ENCODE assay signal across 8 mouse cellular contexts in the genomic region with DNA sequence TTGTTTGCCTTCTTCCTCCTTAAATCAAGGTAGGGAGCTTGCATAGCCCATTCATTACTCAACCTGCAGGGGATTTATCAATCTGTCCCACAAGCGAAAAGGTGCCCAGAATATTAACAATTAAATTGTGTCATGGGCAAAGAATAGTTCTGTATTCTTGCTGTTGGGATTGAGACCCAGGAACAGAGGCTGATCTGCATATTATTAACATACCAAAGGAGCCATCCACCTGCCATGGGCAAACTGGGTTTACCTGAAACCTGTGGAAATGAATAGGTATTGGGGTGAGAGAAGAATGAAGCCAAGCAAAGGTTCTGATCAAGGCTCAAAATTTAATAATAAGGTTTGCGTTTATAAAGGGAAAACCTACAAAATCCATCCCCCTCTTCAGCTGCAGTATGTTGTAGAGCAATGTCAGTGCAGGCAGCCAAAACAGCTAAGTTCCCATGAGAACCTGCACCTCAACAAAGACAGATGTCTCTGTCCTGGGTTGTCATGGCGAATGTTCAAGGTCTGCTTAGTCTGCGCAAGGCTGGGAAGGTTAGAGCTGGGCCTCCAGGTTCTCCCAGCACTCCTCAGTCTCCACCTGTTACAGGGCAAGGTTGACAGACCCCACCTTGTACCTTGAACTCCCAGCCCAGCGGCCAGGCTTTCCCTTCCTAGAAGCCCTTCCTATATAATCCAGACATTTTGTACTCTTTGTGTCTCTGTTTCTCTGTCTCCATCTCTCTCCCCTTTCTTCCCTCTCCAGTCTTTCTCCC. TPM values are rescaled to one million over a fixed set of nuclear protein-coding genes. Genes with fewer than 3 reads are reported as not detected.
DNase-seq lines count a peak whose midpoint lies in the region; ATAC-seq and TF ChIP-seq lines count a peak whose summit lies in the region.
"Not testable (repeated sequence)": the region's sequence is repeated elsewhere in the genome, so short reads cannot be mapped to it uniquely, and the experiment has no call there.

No protein-coding gene starts in this region.

- not testable (repeated sequence) for TF ChIP-seq CTCF in E14TG2a.4 (conservative IDR thresholded peaks at IDR 0.05; ENCODE audit: low read length); kidney, postnatal 0 days (IDR thresholded peaks at IDR 0.05; ENCODE audit: low read depth)

- not testable (repeated sequence) for ATAC-seq in embryonic facial prominence, embryonic 12.5 days (ENCODE audit: insufficient number of reproducible peaks, insufficient read depth, low FRiP score, low TSS enrichment); kidney, postnatal 0 days (replicated peaks; ENCODE audit: low FRiP score, low read depth); liver, embryonic 15.5 days (ENCODE audit: insufficient read depth); stomach, embryonic 16.5 days (ENCODE audit: insufficient read depth, low FRiP score)
- ATAC-seq in frontal cortex, adult (ENCODE audit: low TSS enrichment) = peak; percentile 21
- ATAC-seq in hindbrain, embryonic 13.5 days (ENCODE audit: low FRiP score) = peak; percentile 12; the same call in 1 of the 2 replicates
- ATAC-seq in midbrain, embryonic 15.5 days (replicated peaks) = peak; percentile 57

- not testable (repeated sequence) for H3K36me3 ChIP-seq in E14TG2a.4 (ENCODE audit: insufficient read depth, low read length); embryonic facial prominence, embryonic 12.5 days; hindbrain, embryonic 13.5 days; kidney, postnatal 0 days (ENCODE audit: insufficient read depth, low read length); liver, embryonic 15.5 days (replicated peaks); midbrain, embryonic 15.5 days (replicated peaks); stomach, embryonic 16.5 days (ENCODE audit: control insufficient read depth, insufficient read depth, low read length)

- not testable (repeated sequence) for H3K9ac ChIP-seq in embryonic facial prominence, embryonic 12.5 days; kidney, postnatal 0 days (ENCODE audit: low read depth, low read length); liver, embryonic 15.5 days; stomach, embryonic 16.5 days (ENCODE audit: low read length)
- peak overlapping the region; percentile 35; the same call in 1 of the 2 replicates for H3K9ac ChIP-seq in hindbrain, embryonic 13.5 days
- H3K9ac ChIP-seq in midbrain, embryonic 15.5 days = peak overlapping the region; percentile 51; the same call in 1 of the 2 replicates

- H3K27me3 ChIP-seq in E14TG2a.4 (ENCODE audit: insufficient read depth, low read length); embryonic facial prominence, embryonic 12.5 days; hindbrain, embryonic 13.5 days; kidney, postnatal 0 days (ENCODE audit: insufficient read depth, low read length); liver, embryonic 15.5 days; midbrain, embryonic 15.5 days (replicated peaks); stomach, embryonic 16.5 days (ENCODE audit: control insufficient read depth, insufficient read depth, low read length): not testable (repeated sequence)

- H3K9me3 ChIP-seq in E14TG2a.4 (ENCODE audit: low read length); embryonic facial prominence, embryonic 12.5 days; hindbrain, embryonic 13.5 days; kidney, postnatal 0 days (replicated peaks; ENCODE audit: low read length); liver, embryonic 15.5 days (replicated peaks); midbrain, embryonic 15.5 days; stomach, embryonic 16.5 days (replicated peaks; ENCODE audit: control insufficient read depth, low read length): not testable (repeated sequence)

- peaks cover 22% of the 10 kb centered on the region for H3K4me1 ChIP-seq in E14TG2a.4 (replicated peaks; ENCODE audit: low read depth, low read length)
- not testable (repeated sequence) for H3K4me1 ChIP-seq in embryonic facial prominence, embryonic 12.5 days; hindbrain, embryonic 13.5 days (replicated peaks); kidney, postnatal 0 days (replicated peaks; ENCODE audit: insufficient read depth, low read length); liver, embryonic 15.5 days (replicated peaks); midbrain, embryonic 15.5 days; stomach, embryonic 16.5 days (ENCODE audit: control insufficient read depth, insufficient read depth, low read length)

- H3K4me3 ChIP-seq in E14TG2a.4 (replicated peaks; ENCODE audit: low read length) = peak overlapping the region; percentile 85
- H3K4me3 ChIP-seq in embryonic facial prominence, embryonic 12.5 days = peak overlapping the region; percentile 52
- peak overlapping the region; percentile 49 for H3K4me3 ChIP-seq in hindbrain, embryonic 13.5 days
- peak overlapping the region; percentile 55 for H3K4me3 ChIP-seq in kidney, postnatal 0 days (replicated peaks; ENCODE audit: low read depth, low read length)
- peak overlapping the region; percentile 66 for H3K4me3 ChIP-seq in liver, embryonic 15.5 days (replicated peaks)
- peak overlapping the region; percentile 52 for H3K4me3 ChIP-seq in midbrain, embryonic 15.5 days
- H3K4me3 ChIP-seq in stomach, embryonic 16.5 days (replicated peaks; ENCODE audit: low read length) = peak overlapping the region; percentile 76

- WGBS in embryonic facial prominence, embryonic 12.5 days = 59% methylated on average over 5 of the region's 5 CpGs
- WGBS in hindbrain, embryonic 13.5 days = 65% methylated on average over 5 of the region's 5 CpGs
- whole genome bisulfite sequencing in kidney, postnatal 0 days = 62% methylated on average over 5 of the region's 5 CpGs
- WGBS in liver, embryonic 15.5 days (ENCODE audit: insufficient replicate concordance) = 65% methylated on average over 5 of the region's 5 CpGs
- WGBS in midbrain, embryonic 15.5 days = 52% methylated on average over 5 of the region's 5 CpGs
- 53% methylated on average over 5 of the region's 5 CpGs for WGBS in stomach, embryonic 16.5 days

- not testable (repeated sequence) for DNase-seq in kidney, postnatal 0 days (ENCODE audit: low spot score)

- H3K4me2 ChIP-seq in embryonic facial prominence, embryonic 12.5 days (replicated peaks) = peak overlapping the region; percentile 64
- peak overlapping the region; percentile 73 for H3K4me2 ChIP-seq in hindbrain, embryonic 13.5 days
- peak overlapping the region; percentile 77 for H3K4me2 ChIP-seq in kidney, postnatal 0 days (ENCODE audit: low read length)
- peak overlapping the region; percentile 76 for H3K4me2 ChIP-seq in liver, embryonic 15.5 days
- H3K4me2 ChIP-seq in midbrain, embryonic 15.5 days = peak overlapping the region; percentile 80
- H3K4me2 ChIP-seq in stomach, embryonic 16.5 days (ENCODE audit: low read depth, low read length) = peak overlapping the region; percentile 58

- not testable (repeated sequence) for H3K27ac ChIP-seq in embryonic facial prominence, embryonic 12.5 days; kidney, postnatal 0 days; liver, embryonic 15.5 days (replicated peaks)
- peak overlapping the region; percentile 74; the same call in 1 of the 2 replicates for H3K27ac ChIP-seq in hindbrain, embryonic 13.5 days
- H3K27ac ChIP-seq in midbrain, embryonic 15.5 days = peak overlapping the region; percentile 67
- peak overlapping the region; percentile 33; the same call in 1 of the 2 replicates for H3K27ac ChIP-seq in stomach, embryonic 16.5 days (ENCODE audit: low read length)

RNA-seq across cellular contexts. Expression of a gene that starts 0.5 kb away (rescaled TPM):
- polyA plus RNA-seq in embryonic facial prominence, embryonic 12.5 days (2016; fragmentation: Nextera tagmentation; extraction: Ambion mirVana) = 3.0 and 3.1 TPM in 2 replicates
- 1.8 and 2.0 TPM in 2 replicates for polyA plus RNA-seq in hindbrain, embryonic 13.5 days (2015; fragmentation: Nextera tagmentation; extraction: Ambion mirVana)
- polyA plus RNA-seq in kidney, postnatal 0 days (2015; fragmentation: Nextera tagmentation; extraction: Ambion mirVana) = 1.7 and 2.2 TPM in 2 replicates
- polyA plus RNA-seq in liver, embryonic 15.5 days (2015; fragmentation: Nextera tagmentation; extraction: Ambion mirVana) = 0.39 and 0.40 TPM in 2 replicates
- polyA plus RNA-seq in midbrain, embryonic 15.5 days (2015; fragmentation: Nextera tagmentation; extraction: Ambion mirVana) = 1.7 and 2.0 TPM in 2 replicates
- 2.3 and 2.9 TPM in 2 replicates for polyA plus RNA-seq in stomach, embryonic 16.5 days (2015; fragmentation: Nextera tagmentation; extraction: Ambion mirVana)
